In the genomic region with DNA sequence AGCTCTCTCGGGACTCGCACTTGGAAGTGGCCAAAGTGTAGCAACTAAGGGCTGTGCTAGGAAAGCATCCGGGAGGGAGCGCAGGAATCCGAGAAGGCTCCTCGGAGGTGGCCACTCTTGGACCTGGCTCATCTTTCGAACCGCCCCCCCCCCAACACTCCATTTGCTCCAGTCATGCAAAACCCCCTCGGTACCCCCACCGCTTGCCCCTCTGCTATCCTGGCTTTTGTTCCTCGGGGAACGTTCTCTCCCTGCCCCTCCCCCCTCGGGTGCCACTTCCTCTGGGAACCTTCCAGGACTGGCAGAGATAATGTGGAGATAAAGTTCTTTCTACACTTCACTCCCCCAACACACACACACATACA, we compare ENCODE assay signal across 8 mouse cellular contexts. TPM values are rescaled to one million over a fixed set of nuclear protein-coding genes. Genes with fewer than 3 reads are reported as not detected.
A peak's percentile ranks its signal among the peaks of the same experiment; 100 is the strongest.
DNase-seq lines count a peak whose midpoint lies in the region; ATAC-seq and TF ChIP-seq lines count a peak whose summit lies in the region.
"Had no signal": no experiment of that assay in that cellular context is flagged by ENCODE, and none has a peak within 500 bp of the region (broad histone marks: within the 10 kb centered on the region; RNA-seq: fewer than 3 reads in every experiment).

No protein-coding gene starts in this region.

- 1% methylated on average over 12 of the region's 13 CpGs for WGBS in lung, postnatal 0 days
- WGBS in forebrain, embryonic 16.5 days, result 0% methylated on average over 12 of the region's 13 CpGs
- 1% methylated on average over 12 of the region's 13 CpGs for WGBS in limb, embryonic 12.5 days
- 1% methylated on average over 13 of the region's 13 CpGs for WGBS in small intestine, adult 2 months

- H3K27ac ChIP-seq in lung, postnatal 0 days (ENCODE audit: low read length), result no peak overlapping the region
- no peak overlapping the region for H3K27ac ChIP-seq in forebrain, embryonic 16.5 days (ENCODE audit: low read length)
- H3K27ac ChIP-seq in limb, embryonic 12.5 days, result peak overlapping the region; percentile 95; the same call in 1 of the 2 replicates
- H3K27ac ChIP-seq in small intestine, adult 2 months (ENCODE audit: insufficient read depth, low read depth, low read length), result no peak overlapping the region

- peak overlapping the region; percentile 95 for H3K4me2 ChIP-seq in lung, postnatal 0 days (replicated peaks; ENCODE audit: low read depth, low read length)
- peak overlapping the region; percentile 96 for H3K4me2 ChIP-seq in forebrain, embryonic 16.5 days (ENCODE audit: low read length)
- H3K4me2 ChIP-seq in limb, embryonic 12.5 days, result peak overlapping the region; percentile 97

- peaks cover 11% of the 10 kb centered on the region; the same call in 1 of the 2 replicates for H3K4me1 ChIP-seq in lung, postnatal 0 days (ENCODE audit: insufficient read depth, low read depth, low read length)
- H3K4me1 ChIP-seq in forebrain, embryonic 16.5 days (replicated peaks; ENCODE audit: control insufficient read depth, insufficient read depth, low read length), result peaks cover 22% of the 10 kb centered on the region
- H3K4me1 ChIP-seq in limb, embryonic 12.5 days (replicated peaks), result peaks cover 66% of the 10 kb centered on the region
- H3K4me1 ChIP-seq in small intestine, adult 2 months (ENCODE audit: control insufficient read depth, insufficient read depth, insufficient read length, low read length), result peaks cover 9% of the 10 kb centered on the region

- ATAC-seq in lung, postnatal 0 days, result no peak
- no peak; the same call in 1 of the 2 replicates for ATAC-seq in forebrain, embryonic 16.5 days
- ATAC-seq in limb, embryonic 12.5 days (ENCODE audit: insufficient number of reproducible peaks, insufficient read depth, low FRiP score, low TSS enrichment, low read depth), result no peak
- ATAC-seq in erythroid progenitor cell, adult 5-6 weeks (replicated peaks; ENCODE audit: low FRiP score, poor library complexity, severe bottlenecking), result no peak

- TF ChIP-seq CTCF in lung, postnatal 0 days (IDR thresholded peaks at IDR 0.05), result no peak
- TF ChIP-seq CTCF in small intestine, adult 2 months (IDR thresholded peaks at IDR 0.05; ENCODE audit: extremely low read depth, insufficient read length, insufficient replicate concordance, low read depth, low read length), result no peak

- no peaks in the 10 kb centered on the region for H3K36me3 ChIP-seq in lung, postnatal 0 days (ENCODE audit: insufficient read depth, low read length)
- no peaks in the 10 kb centered on the region for H3K36me3 ChIP-seq in forebrain, embryonic 16.5 days (ENCODE audit: control insufficient read depth, insufficient read depth)
- no peaks in the 10 kb centered on the region for H3K36me3 ChIP-seq in limb, embryonic 12.5 days
- H3K36me3 ChIP-seq in small intestine, adult 2 months (ENCODE audit: control insufficient read depth, insufficient read depth, low read length), result no peaks in the 10 kb centered on the region

- no peaks in the 10 kb centered on the region for H3K9me3 ChIP-seq in lung, postnatal 0 days (ENCODE audit: low read length)
- H3K9me3 ChIP-seq in forebrain, embryonic 16.5 days (ENCODE audit: control insufficient read depth, low read length), result no peaks in the 10 kb centered on the region
- H3K9me3 ChIP-seq in limb, embryonic 12.5 days, result no peaks in the 10 kb centered on the region

- intact Hi-C loops in left cerebral cortex, postnatal 10 days (cut with DNase I), result no loop called here

- TF ChIP-seq POLR2A in small intestine, adult 2 months (IDR thresholded peaks at IDR 0.05; ENCODE audit: low read depth, low read length), result no peak

- no peak overlapping the region for H3K9ac ChIP-seq in lung, postnatal 0 days (replicated peaks; ENCODE audit: low read depth)
- H3K9ac ChIP-seq in forebrain, embryonic 16.5 days (replicated peaks; ENCODE audit: low read depth, low read length), result no peak overlapping the region
- H3K9ac ChIP-seq in limb, embryonic 12.5 days (replicated peaks), result peak overlapping the region; percentile 79

- TF ChIP-seq EP300 in lung, postnatal 0 days (IDR thresholded peaks at IDR 0.05), result no peak

- DNase-seq in lung, postnatal 0 days (ENCODE audit: low spot score), result no peak
- no peak for DNase-seq in lung, postnatal 36 days
- no peak for DNase-seq in left cerebral cortex, postnatal 10 days (ENCODE audit: extremely low spot score in 1 of 2, low spot score in 2 of 2)

- H3K4me3 ChIP-seq in lung, postnatal 0 days (ENCODE audit: low read depth, low read length), result peak overlapping the region; percentile 49
- H3K4me3 ChIP-seq in forebrain, embryonic 16.5 days (replicated peaks; ENCODE audit: low read length), result peak overlapping the region; percentile 51
- peak overlapping the region; percentile 61 for H3K4me3 ChIP-seq in limb, embryonic 12.5 days (replicated peaks)
- H3K4me3 ChIP-seq in small intestine, adult 2 months (ENCODE audit: low read depth, low read length), result peak overlapping the region; percentile 74

- H3K27me3 ChIP-seq in lung, postnatal 0 days (replicated peaks; ENCODE audit: insufficient read depth, low read length), result peaks cover 24% of the 10 kb centered on the region
- H3K27me3 ChIP-seq in forebrain, embryonic 16.5 days (replicated peaks; ENCODE audit: control insufficient read depth, insufficient read depth, low read length), result peaks cover 57% of the 10 kb centered on the region
- H3K27me3 ChIP-seq in limb, embryonic 12.5 days, result peaks cover 29% of the 10 kb centered on the region
- peaks cover 11% of the 10 kb centered on the region for H3K27me3 ChIP-seq in small intestine, adult 2 months (ENCODE audit: control insufficient read depth, insufficient read depth, low read length)

RNA-seq across cellular contexts. Expression of a gene that starts 0.7 kb away (rescaled TPM):
- 1.1 and 1.7 TPM in 2 replicates for polyA plus RNA-seq in lung, postnatal 0 days (2015; fragmentation: Nextera tagmentation; extraction: Ambion mirVana)
- 7.4 and 9.7 TPM in 2 replicates for polyA plus RNA-seq in forebrain, embryonic 16.5 days (2015; fragmentation: Nextera tagmentation; extraction: Ambion mirVana)
- 31.4 and 31.9 TPM in 2 replicates for polyA plus RNA-seq in limb, embryonic 12.5 days (2016; fragmentation: Nextera tagmentation; extraction: Ambion mirVana)
- 15.3 and 23.5 TPM in 2 replicates for polyA plus RNA-seq in small intestine, adult 2 months (2012; rRNA removed)
- total RNA-seq in left cerebral cortex, postnatal 10 days (2021), result 10 to 100 TPM; 10.3 to 10.7 TPM
- total RNA-seq in erythroid progenitor cell, adult 5-6 weeks (2015; ENCODE audit: low replicate concordance), result 0.36 TPM in 1 of 2 replicates, not detected in the other
- not detected in 2 replicates for total RNA-seq in erythroid progenitor cell, adult 5-6 weeks (2017; ENCODE audit: low replicate concordance)

RNA-seq across cellular contexts. Expression of a gene that starts 36.7 kb away (rescaled TPM):
- not detected in 2 replicates for polyA plus RNA-seq in lung, postnatal 0 days (2015; fragmentation: Nextera tagmentation; extraction: Ambion mirVana)
- polyA plus RNA-seq in forebrain, embryonic 16.5 days (2015; fragmentation: Nextera tagmentation; extraction: Ambion mirVana), result 0.68 and 0.75 TPM in 2 replicates
- 1.6 TPM in 2 replicates for polyA plus RNA-seq in limb, embryonic 12.5 days (2016; fragmentation: Nextera tagmentation; extraction: Ambion mirVana)
- 0.05 and 0.25 TPM in 2 replicates for polyA plus RNA-seq in small intestine, adult 2 months (2012; rRNA removed)
- under 1 TPM; 0.39 to 0.49 TPM for total RNA-seq in left cerebral cortex, postnatal 10 days (2021)
- total RNA-seq in erythroid progenitor cell, adult 5-6 weeks (2015; ENCODE audit: low replicate concordance), result not detected in 2 replicates
- total RNA-seq in erythroid progenitor cell, adult 5-6 weeks (2017; ENCODE audit: low replicate concordance), result not detected in 2 replicates
- total RNA-seq: adrenal gland, adult 18-20 months had no signal

RNA-seq across cellular contexts. Expression of a gene that starts 59.1 kb away (rescaled TPM):
- polyA plus RNA-seq in lung, postnatal 0 days (2015; fragmentation: Nextera tagmentation; extraction: Ambion mirVana), result 64.3 and 68.6 TPM in 2 replicates
- polyA plus RNA-seq in forebrain, embryonic 16.5 days (2015; fragmentation: Nextera tagmentation; extraction: Ambion mirVana), result 156 TPM in 2 replicates
- 157 TPM in 2 replicates for polyA plus RNA-seq in limb, embryonic 12.5 days (2016; fragmentation: Nextera tagmentation; extraction: Ambion mirVana)
- polyA plus RNA-seq in small intestine, adult 2 months (2012; rRNA removed), result 20.5 and 33.1 TPM in 2 replicates
- 10 to 100 TPM; 66.1 to 77.4 TPM for total RNA-seq in left cerebral cortex, postnatal 10 days (2021)
- total RNA-seq in erythroid progenitor cell, adult 5-6 weeks (2015; ENCODE audit: low replicate concordance), result 42.3 and 93.0 TPM in 2 replicates
- total RNA-seq in erythroid progenitor cell, adult 5-6 weeks (2017; ENCODE audit: low replicate concordance), result 40.6 and 66.0 TPM in 2 replicates
